Mouse (Mus musculus) bone marrow macrophage, adult 2 months (primary cell): ENCODE results near the gene Cdk1. TPM values are rescaled to one million over a fixed set of nuclear protein-coding genes. Genes with fewer than 3 reads are reported as not detected.

Experiments
- H3K27ac ChIP-seq: 2 replicates; pipeline ENCODE4 v1.5.1; 2012; ENCODE audit warnings: low read depth, low read length; ENCODE audit not compliant: insufficient read depth
- H3K4me1 ChIP-seq: 2 replicates; pipeline ENCODE4 v1.6.1; 2012; ENCODE audit warnings: low read length; ENCODE audit not compliant: control insufficient read depth, insufficient read depth
- H3K4me3 ChIP-seq: 2 replicates; pipeline ENCODE4 v1.5.1; 2012; ENCODE audit warnings: mild to moderate bottlenecking, low read length, moderate library complexity; ENCODE audit not compliant: insufficient read depth
- CTCF ChIP-seq: IDR thresholded peaks from 2 replicates; pipeline ENCODE4 v1.5.1; 2012; ENCODE audit warnings: low read depth, mild to moderate bottlenecking, low read length, moderate library complexity
- POLR2A ChIP-seq: IDR thresholded peaks from 2 replicates; pipeline ENCODE4 v1.6.1; 2012; ENCODE audit warnings: mild to moderate bottlenecking, low read depth, low read length, borderline replicate concordance
- polyA plus RNA-seq: library from polyadenylated mRNA; stranded (reverse); fragments of >200 nt; gene quantifications from 2 replicates; pipeline ENCODE4 v1.2.4, GENCODE M21; 2012; ENCODE audit not compliant: missing spikeins, insufficient read depth, insufficient read length

Cdk1 gene
- polyA plus RNA-seq, 1 experiment: 92.4 TPM

DNA sequence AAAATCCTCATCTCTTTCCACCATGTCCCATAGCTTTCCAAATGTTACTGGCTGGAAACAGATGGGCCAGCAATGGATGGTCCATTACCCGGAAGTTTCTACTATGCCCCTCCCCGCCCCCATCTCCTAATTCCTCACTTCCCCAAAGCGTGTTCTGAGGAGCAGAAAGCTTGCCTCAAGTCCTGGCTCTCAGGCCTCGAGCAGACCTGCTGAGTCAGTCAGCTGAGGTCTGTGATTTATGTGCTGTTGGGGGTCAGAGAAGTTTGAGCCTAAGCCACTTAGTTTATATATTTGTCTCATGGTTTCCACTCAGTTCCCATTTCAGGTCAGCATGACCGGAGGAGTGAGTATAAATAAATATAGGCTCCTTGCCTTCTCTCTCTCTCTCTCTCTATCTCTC is 43.6 kb downstream of the Cdk1 start:
- peak overlapping the region; percentile 68 for H3K27ac ChIP-seq

DNA sequence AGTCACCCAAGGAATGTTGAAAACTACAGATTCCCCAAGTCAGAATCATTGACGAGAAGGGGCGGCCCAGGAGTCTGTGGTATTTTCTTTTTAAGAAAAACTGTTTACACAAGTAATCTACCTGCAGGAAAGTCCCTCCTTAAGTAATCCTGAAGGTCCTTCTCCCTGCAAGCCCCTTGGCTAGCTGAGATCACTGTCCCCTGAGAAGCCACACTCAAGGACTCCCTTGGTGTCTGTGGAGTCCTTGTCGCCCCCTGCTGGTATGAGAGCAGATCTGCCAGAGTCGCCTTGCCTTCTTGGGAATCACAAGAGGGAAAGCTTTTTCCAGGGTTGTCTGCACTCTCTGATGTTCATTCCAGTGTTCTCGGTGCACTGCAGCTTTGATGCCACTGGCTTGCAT is 45.7 kb downstream of the Cdk1 start:
- TF ChIP-seq POLR2A: no peak
- TF ChIP-seq CTCF: peak; percentile 80
- no peak overlapping the region for H3K4me3 ChIP-seq
- peaks cover 16% of the 10 kb centered on the region for H3K4me1 ChIP-seq
- no peak overlapping the region for H3K27ac ChIP-seq

More for the DNA sequence above, 43.6 kb downstream of the Cdk1 start:
- TF ChIP-seq POLR2A: no peak
- TF ChIP-seq CTCF: no peak
- Histone ChIP-seq H3K4me3 (no peak overlapping the region), H3K4me1 (peaks cover 16% of the 10 kb centered on the region)

DNA sequence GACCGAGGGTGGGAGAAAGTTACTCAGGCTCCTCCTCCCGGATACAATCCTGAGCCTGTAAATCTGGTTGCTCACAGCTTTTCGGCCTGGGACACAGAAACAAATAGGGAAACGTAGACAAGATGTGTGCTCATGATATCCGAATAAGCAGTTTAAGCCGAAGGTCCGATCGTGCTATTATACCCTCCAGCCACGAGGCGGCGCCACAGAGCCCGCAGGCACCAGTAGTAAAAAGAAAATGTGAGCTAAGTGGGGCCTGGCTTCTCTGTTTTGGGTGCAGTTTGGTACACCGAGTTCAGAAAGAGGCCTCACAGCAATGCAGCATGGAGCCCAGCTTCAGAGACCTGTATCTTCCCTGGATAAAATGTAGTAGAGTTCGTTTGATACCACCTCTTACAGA is 46.5 kb downstream of the Cdk1 start:
- H3K4me3 ChIP-seq: no peak overlapping the region
- no peak overlapping the region for H3K27ac ChIP-seq
- peaks cover 16% of the 10 kb centered on the region for H3K4me1 ChIP-seq
- no peak for TF ChIP-seq POLR2A
- TF ChIP-seq CTCF: peak; percentile 87

DNA sequence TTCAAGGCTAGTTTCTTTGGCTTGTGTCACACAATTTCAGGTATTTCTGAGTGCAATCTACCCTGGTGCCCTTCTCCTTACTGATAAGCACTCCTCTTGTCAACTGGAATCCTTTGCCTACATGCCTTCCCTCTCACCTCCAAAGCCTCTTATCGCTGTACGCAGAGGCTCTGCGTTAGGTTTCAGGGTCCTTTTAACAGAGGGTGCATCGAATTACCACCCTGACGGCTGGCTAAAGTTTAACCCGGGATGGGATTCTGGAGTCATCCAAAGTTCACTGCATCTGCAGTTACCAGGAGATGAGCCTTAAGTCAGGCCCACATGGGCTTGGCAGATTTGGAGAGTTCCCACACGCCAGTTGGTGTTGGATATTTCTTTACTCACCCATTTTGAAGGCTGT is 47.1 kb downstream of the Cdk1 start:
- TF ChIP-seq CTCF (no peak), POLR2A (no peak)
- H3K4me3 ChIP-seq: no peak overlapping the region
- H3K27ac ChIP-seq: no peak overlapping the region
- H3K4me1 ChIP-seq: peaks cover 16% of the 10 kb centered on the region

DNA sequence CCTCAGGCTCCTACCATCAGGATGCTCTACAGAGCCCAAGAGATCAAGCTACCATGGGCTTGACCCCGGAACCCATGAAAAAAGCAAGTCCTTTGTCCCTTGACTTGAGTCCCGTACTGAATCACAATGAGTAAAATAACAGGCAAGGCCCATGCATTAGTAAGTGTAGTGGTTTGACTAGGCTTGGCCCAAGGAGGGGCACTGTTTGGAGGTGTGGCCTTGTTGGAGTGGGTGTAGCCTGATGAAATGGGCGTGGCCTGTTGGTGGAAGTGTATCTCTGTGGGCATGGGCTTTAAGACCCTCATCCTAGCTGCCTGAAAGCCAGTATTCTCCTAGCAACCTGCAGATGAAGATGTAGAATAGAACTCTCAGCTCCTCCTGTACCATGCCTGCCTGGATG is 47.9 kb downstream of the Cdk1 start:
- H3K4me3 ChIP-seq: no peak overlapping the region
- H3K27ac ChIP-seq: no peak overlapping the region
- no peak for TF ChIP-seq CTCF
- no peak for TF ChIP-seq POLR2A
- H3K4me1 ChIP-seq: peaks cover 12% of the 10 kb centered on the region

DNA sequence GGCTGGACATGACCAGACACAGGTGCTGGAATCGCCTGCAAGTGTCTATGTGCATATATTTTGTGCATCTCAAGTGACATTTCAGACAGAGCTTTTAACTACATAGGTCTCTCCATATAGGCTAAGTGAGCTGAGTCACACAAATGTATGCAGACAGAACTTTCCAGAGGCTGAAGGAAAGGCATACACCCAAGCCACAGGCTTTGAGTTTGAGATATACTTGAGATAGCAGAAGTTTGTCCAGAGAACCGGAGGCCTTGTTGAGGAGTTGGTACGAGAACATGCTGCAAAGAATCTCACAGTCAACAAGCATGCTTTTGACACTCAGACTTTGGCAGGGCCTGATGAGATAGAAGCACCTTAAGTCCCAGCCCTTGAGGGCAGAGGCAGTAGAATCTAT is 50.1 kb downstream of the Cdk1 start:
- Histone ChIP-seq H3K4me3 (no peak overlapping the region), H3K4me1 (no peaks in the 10 kb centered on the region), H3K27ac (no peak overlapping the region)
- TF ChIP-seq CTCF (no peak), POLR2A (no peak)

DNA sequence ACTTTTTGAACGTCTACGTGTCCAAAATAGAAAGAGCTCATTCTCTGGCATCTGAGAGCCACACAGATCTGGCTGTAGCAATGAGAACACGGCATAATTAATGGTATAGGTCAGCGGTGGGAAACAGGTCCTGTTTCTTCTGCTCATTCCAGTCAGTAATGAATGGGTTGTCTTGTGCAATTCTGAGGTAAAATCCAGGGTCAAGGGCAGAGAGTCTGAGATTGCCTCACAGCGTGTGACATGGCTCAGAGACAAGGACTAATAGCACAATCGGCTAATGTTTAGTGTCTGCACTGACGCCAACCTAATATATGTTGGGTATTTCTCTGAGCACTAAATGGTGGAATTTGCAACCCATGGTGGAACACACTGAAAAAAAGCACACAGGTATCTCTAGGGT is 52.8 kb downstream of the Cdk1 start:
- H3K4me1 ChIP-seq: no peaks in the 10 kb centered on the region
- no peak overlapping the region for H3K27ac ChIP-seq
- TF ChIP-seq CTCF (no peak), POLR2A (no peak)
- no peak overlapping the region for H3K4me3 ChIP-seq

DNA sequence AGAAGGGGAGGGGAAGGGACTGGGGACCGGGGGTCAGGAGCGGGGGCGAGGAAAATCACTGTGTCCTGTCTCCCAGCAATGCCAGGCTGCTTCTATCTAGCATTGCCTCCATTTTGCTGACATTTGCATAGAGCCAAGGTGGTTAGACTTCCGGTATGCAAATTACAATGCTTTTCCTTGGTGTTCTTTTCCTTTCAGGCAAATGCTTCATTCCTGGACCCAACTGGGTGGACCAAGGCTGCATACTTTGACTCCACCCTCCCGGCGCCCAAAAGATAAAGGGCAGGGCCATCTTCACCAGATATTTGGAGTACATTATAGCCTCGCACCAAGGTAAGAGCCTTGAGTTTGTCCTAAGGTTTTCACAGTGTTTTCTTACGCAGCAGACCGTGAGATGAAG is 56.8 kb downstream of the Cdk1 start:
- TF ChIP-seq POLR2A: no peak
- no peak for TF ChIP-seq CTCF
- Histone ChIP-seq H3K4me3 (no peak overlapping the region), H3K27ac (no peak overlapping the region), H3K4me1 (no peaks in the 10 kb centered on the region)

DNA sequence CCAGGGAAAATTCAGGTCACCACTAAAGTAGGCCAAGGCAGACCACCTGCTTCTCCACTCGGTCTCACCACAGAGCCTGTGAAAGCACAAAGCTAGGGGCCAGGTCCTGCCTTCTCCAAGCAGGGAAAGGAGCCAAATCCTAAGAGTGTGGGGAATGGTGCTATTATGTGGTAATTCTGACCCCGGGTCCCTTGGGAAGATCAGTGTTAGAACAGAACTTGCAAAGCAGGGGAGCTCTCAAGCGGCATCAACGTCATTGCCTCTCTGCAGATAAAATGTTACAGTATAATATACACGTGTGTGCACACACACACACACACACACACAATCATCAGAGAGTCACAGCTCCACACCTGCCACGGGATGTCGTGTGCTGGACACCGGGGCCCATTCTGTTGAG is 62.0 kb downstream of the Cdk1 start:
- H3K4me1 ChIP-seq: no peaks in the 10 kb centered on the region
- H3K4me3 ChIP-seq: no peak overlapping the region
- TF ChIP-seq CTCF (no peak), POLR2A (no peak)
- no peak overlapping the region for H3K27ac ChIP-seq

DNA sequence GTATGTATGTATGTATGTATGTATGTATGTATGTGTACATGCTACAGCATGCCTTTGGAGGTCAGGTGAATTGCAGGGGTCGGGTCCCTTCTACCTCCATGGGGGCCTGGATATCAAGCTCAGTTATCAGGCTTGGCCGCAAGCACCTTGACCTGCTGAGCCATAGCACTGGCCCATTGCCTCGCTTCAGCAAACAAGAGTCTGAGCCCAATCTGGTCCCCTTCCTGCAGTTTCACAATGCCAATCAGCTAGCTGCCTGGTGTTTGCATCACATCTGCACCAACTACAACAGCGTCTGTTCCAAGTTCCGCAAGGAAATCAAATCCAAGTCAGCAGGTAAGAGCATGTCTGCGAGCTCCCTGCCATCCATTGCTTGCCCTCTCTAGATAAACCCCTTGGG is 64.0 kb downstream of the Cdk1 start:
- no peak overlapping the region for H3K27ac ChIP-seq
- TF ChIP-seq CTCF (no peak), POLR2A (no peak)
- H3K4me1 ChIP-seq: no peaks in the 10 kb centered on the region
- H3K4me3 ChIP-seq: no peak overlapping the region

DNA sequence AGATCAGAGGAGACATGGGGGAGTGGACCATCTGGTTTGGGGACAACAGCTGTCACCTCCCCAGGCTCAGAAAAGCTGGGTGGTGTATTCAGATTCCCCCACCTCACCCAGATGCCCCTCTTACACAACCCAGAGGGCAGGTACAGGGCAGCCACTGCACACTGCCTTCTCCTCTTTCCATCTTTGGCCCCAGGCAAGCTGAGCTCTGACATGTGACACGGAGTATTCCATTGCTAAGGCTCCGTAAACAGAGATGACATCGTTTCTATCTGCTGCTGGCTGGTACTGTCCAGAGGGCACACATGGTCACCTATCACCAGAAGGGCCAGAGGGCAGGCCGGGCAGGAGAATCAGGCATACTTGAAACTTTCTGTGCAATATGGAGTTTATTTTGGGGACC is 64.7 kb downstream of the Cdk1 start:
- H3K4me1 ChIP-seq: no peaks in the 10 kb centered on the region
- TF ChIP-seq POLR2A (no peak), CTCF (no peak)
- no peak overlapping the region for H3K27ac ChIP-seq
- H3K4me3 ChIP-seq: no peak overlapping the region
